Mouse (Mus musculus) layer of hippocampus, adult 2 months (tissue): Measurements from ENCODE around the gene H2-Eb2. TPM values are rescaled to one million over a fixed set of nuclear protein-coding genes. Genes with fewer than 3 reads are reported as not detected.
A peak's percentile ranks its signal among the peaks of the same experiment; 100 is the strongest.

Experiments used
- DNase-seq, 2 experiments: peaks; one replicate each; pipeline ENCODE4 v3.0.0; 2022; ENCODE audit warnings: low spot score in 2 of 2
- H3K27ac ChIP-seq: fragments of 200-600 bp; 2 replicates; pipeline ENCODE4 v1.8.1; 2022
- H3K4me3 ChIP-seq: fragments of 200-600 bp; 2 replicates; pipeline ENCODE4 v1.8.1; 2022; ENCODE audit warnings: mild to moderate bottlenecking
- CTCF ChIP-seq: fragments of 200-600 bp; conservative IDR thresholded peaks from 2 replicates; pipeline ENCODE4 v1.8.1; 2022; ENCODE audit warnings: antibody characterized with exemption, mild to moderate bottlenecking, moderate library complexity
- total RNA-seq, 2 experiments: library from RNA; stranded (reverse); gene quantifications; 2 replicates each; pipeline ENCODE4 v1.2.3; 2021

Gene H2-Eb2
- total RNA-seq, 2 experiments from 2014 or later = not detected

- TF ChIP-seq CTCF = no peak
- Histone ChIP-seq H3K4me3 (peak overlapping the region; percentile 32; the same call in 1 of the 2 replicates), H3K27ac (no peak overlapping the region)
- DNase-seq = peak; percentile 66 to 71
These were observed 29.3 kb upstream of the H2-Eb2 start for GRCm38 (mm10) chr17:34295891-34296794.

- Histone ChIP-seq H3K4me3 (no peak overlapping the region), H3K27ac (no peak overlapping the region)
- no peak for TF ChIP-seq CTCF
- DNase-seq = no peak
These were observed 26.1 kb upstream of the H2-Eb2 start for GRCm38 (mm10) chr17:34299356-34299755.

GRCm38 (mm10) chr17:34300071-34300470, 25.4 kb upstream of the H2-Eb2 start:
- DNase-seq = no peak
- H3K4me3 ChIP-seq = no peak overlapping the region
- no peak overlapping the region for H3K27ac ChIP-seq
- no peak for TF ChIP-seq CTCF

- Histone ChIP-seq H3K4me3 (no peak overlapping the region), H3K27ac (no peak overlapping the region)
- DNase-seq = no peak
- no peak for TF ChIP-seq CTCF
These were observed 24.5 kb upstream of the H2-Eb2 start for GRCm38 (mm10) chr17:34300691-34301566.

GRCm38 (mm10) chr17:34301670-34302190, 23.7 kb upstream of the H2-Eb2 start:
- Histone ChIP-seq H3K4me3 (no peak overlapping the region), H3K27ac (no peak overlapping the region)
- DNase-seq = no peak
- TF ChIP-seq CTCF = no peak

- no peak for DNase-seq
- TF ChIP-seq CTCF = no peak
- no peak overlapping the region for H3K4me3 ChIP-seq
These were observed 21.7 kb upstream of the H2-Eb2 start for GRCm38 (mm10) chr17:34303789-34304188.

GRCm38 (mm10) chr17:34304751-34305150, 20.7 kb upstream of the H2-Eb2 start:
- no peak overlapping the region for H3K27ac ChIP-seq
- no peak for TF ChIP-seq CTCF
- DNase-seq = peak; percentile 76 to 82

More at GRCm38 (mm10) chr17:34303789-34304188, 21.7 kb upstream of the H2-Eb2 start:
- no peak overlapping the region for H3K27ac ChIP-seq

GRCm38 (mm10) chr17:34305380-34306030, 20.0 kb upstream of the H2-Eb2 start, which contains the start of gene H2-Eb1:
H2-Eb1 (plus strand) TSS chr17:34305867.
- no peak within 1 kb of the TSS for H3K27ac ChIP-seq
- no peak within 1 kb of the TSS for H3K4me3 ChIP-seq
- peak; percentile 86 to 91 for DNase-seq
- TF ChIP-seq CTCF = no peak

More at GRCm38 (mm10) chr17:34304751-34305150, 20.7 kb upstream of the H2-Eb2 start:
- no peak overlapping the region for H3K4me3 ChIP-seq

- TF ChIP-seq CTCF = no peak
- no peak overlapping the region for H3K4me3 ChIP-seq
- no peak overlapping the region for H3K27ac ChIP-seq
- DNase-seq = no peak
These were observed 19.1 kb upstream of the H2-Eb2 start for GRCm38 (mm10) chr17:34306407-34306806.

- Histone ChIP-seq H3K4me3 (no peak overlapping the region), H3K27ac (no peak overlapping the region)
- no peak for TF ChIP-seq CTCF
- DNase-seq = no peak
These were observed 18.2 kb upstream of the H2-Eb2 start for GRCm38 (mm10) chr17:34307216-34307615.

GRCm38 (mm10) chr17:34308161-34308560, 17.3 kb upstream of the H2-Eb2 start:
- no peak for TF ChIP-seq CTCF
- DNase-seq = no peak
- Histone ChIP-seq H3K4me3 (no peak overlapping the region), H3K27ac (no peak overlapping the region)

GRCm38 (mm10) chr17:34309225-34309624, 16.2 kb upstream of the H2-Eb2 start:
- Histone ChIP-seq H3K4me3 (peak overlapping the region; percentile 69), H3K27ac (peak overlapping the region; percentile 71)
- no peak for TF ChIP-seq CTCF
- DNase-seq = no peak
